Mouse (Mus musculus): ENCODE measurements at regions not wholly inside any gene's neighbourhood (a gene's known extent, or its start where the extent isn't known, plus 50 kb on each side); places are given as distances from the start of the nearest gene placed in this dataset.

- no peak for DNase-seq (ENCODE audit: low spot score in 2 of 2)
Measured at GRCm38 (mm10) chr7:95460889-95461288, 710.2 kb upstream of the Tenm4 start.

- DNase-seq (ENCODE audit: low spot score in 2 of 2): no peak
Measured at GRCm38 (mm10) chr7:95465506-95465905, 705.5 kb upstream of the Tenm4 start.

GRCm38 (mm10) chr7:95467028-95467427, 704.0 kb upstream of the Tenm4 start:
- DNase-seq (ENCODE audit: low spot score in 2 of 2): no peak

GRCm38 (mm10) chr7:95473892-95474291, 697.2 kb upstream of the Tenm4 start:
- DNase-seq (ENCODE audit: low spot score in 2 of 2): no peak

GRCm38 (mm10) chr7:95480121-95480726, 690.8 kb upstream of the Tenm4 start:
- DNase-seq (ENCODE audit: low spot score in 2 of 2): no peak

GRCm38 (mm10) chr7:95489666-95490065, 681.4 kb upstream of the Tenm4 start:
- DNase-seq (ENCODE audit: low spot score in 2 of 2): no peak

- DNase-seq (ENCODE audit: low spot score in 2 of 2): no peak
Measured at GRCm38 (mm10) chr7:95494793-95495192, 676.3 kb upstream of the Tenm4 start.

GRCm38 (mm10) chr7:95502959-95503358, 668.1 kb upstream of the Tenm4 start:
- DNase-seq (ENCODE audit: low spot score in 2 of 2): no peak

GRCm38 (mm10) chr7:95547256-95547655, 623.8 kb upstream of the Tenm4 start:
- no peak for DNase-seq (ENCODE audit: low spot score in 2 of 2)

- DNase-seq (ENCODE audit: low spot score in 2 of 2): no peak
Measured at GRCm38 (mm10) chr7:95550099-95550498, 620.9 kb upstream of the Tenm4 start.

- no peak for DNase-seq (ENCODE audit: low spot score in 2 of 2)
Measured at GRCm38 (mm10) chr7:95551798-95552387, 619.2 kb upstream of the Tenm4 start.

- DNase-seq (ENCODE audit: low spot score in 2 of 2): no peak
Measured at GRCm38 (mm10) chr7:95558589-95558988, 612.5 kb upstream of the Tenm4 start.

- no peak for DNase-seq (ENCODE audit: low spot score in 2 of 2)
Measured at GRCm38 (mm10) chr7:95578633-95579032, 592.4 kb upstream of the Tenm4 start.

GRCm38 (mm10) chr7:95581325-95581724, 589.7 kb upstream of the Tenm4 start:
- no peak for DNase-seq (ENCODE audit: low spot score in 2 of 2)

GRCm38 (mm10) chr7:95598339-95598738, 572.7 kb upstream of the Tenm4 start:
- no peak for DNase-seq (ENCODE audit: low spot score in 2 of 2)

- no peak for DNase-seq (ENCODE audit: low spot score in 2 of 2)
Measured at GRCm38 (mm10) chr7:95613736-95614135, 557.3 kb upstream of the Tenm4 start.

- no peak for DNase-seq (ENCODE audit: low spot score in 2 of 2)
Measured at GRCm38 (mm10) chr7:95617370-95617769, 553.7 kb upstream of the Tenm4 start.

GRCm38 (mm10) chr7:95618170-95618569, 552.9 kb upstream of the Tenm4 start:
- no peak for DNase-seq (ENCODE audit: low spot score in 2 of 2)

GRCm38 (mm10) chr7:95620079-95620478, 551.0 kb upstream of the Tenm4 start:
- DNase-seq (ENCODE audit: low spot score in 2 of 2): no peak

GRCm38 (mm10) chr7:95640683-95641082, 530.4 kb upstream of the Tenm4 start:
- DNase-seq (ENCODE audit: low spot score in 2 of 2): no peak

- no peak for DNase-seq (ENCODE audit: low spot score in 2 of 2)
Measured at GRCm38 (mm10) chr7:95674319-95674718, 496.7 kb upstream of the Tenm4 start.

GRCm38 (mm10) chr7:95682521-95682920, 488.5 kb upstream of the Tenm4 start:
- DNase-seq (ENCODE audit: low spot score in 2 of 2): no peak

- no peak for DNase-seq (ENCODE audit: low spot score in 2 of 2)
Measured at GRCm38 (mm10) chr7:95687733-95688132, 483.3 kb upstream of the Tenm4 start.

Data from adrenal gland, postnatal 4 days (tissue).